Mouse (Mus musculus) C2C12 (cell line): Measurements from ENCODE around the gene Htr7.

ENCODE experiments used
- CEBPB ChIP-seq: IDR thresholded peaks from one replicate; pipeline ENCODE4 v1.6.1; 2011; ENCODE audit warnings: low read depth, mild to moderate bottlenecking, control low read depth, moderate library complexity
- CTCF ChIP-seq: IDR thresholded peaks from one replicate; pipeline ENCODE4 v1.5.1; 2011; ENCODE audit not compliant: control insufficient read depth, insufficient read depth, insufficient read length
- MAX ChIP-seq: IDR thresholded peaks from one replicate; pipeline ENCODE4 v1.6.1; 2011; ENCODE audit warnings: mild to moderate bottlenecking, control low read depth
- MYOG ChIP-seq: IDR thresholded peaks from one replicate; pipeline ENCODE4 v1.6.1; 2011; ENCODE audit not compliant: control insufficient read depth, insufficient read length; ENCODE audit errors: extremely low read depth

- TF ChIP-seq CTCF: no peak
- no peak for TF ChIP-seq MYOG
- no peak for TF ChIP-seq MAX
- TF ChIP-seq CEBPB: no peak
These were observed 33.5 kb upstream of the Htr7 start for GRCm38 (mm10) chr19:36090781-36091180.
